Mouse (Mus musculus) layer of hippocampus, postnatal 36 days (tissue): ENCODE results near the gene Cog5. TPM values are rescaled to one million over a fixed set of nuclear protein-coding genes. Genes with fewer than 3 reads are reported as not detected.

Source experiments
- DNase-seq, 2 experiments: peaks; one replicate each; pipeline ENCODE4 v3.0.0; 2022
- total RNA-seq, 2 experiments: library from RNA; stranded (reverse); gene quantifications; 2 replicates each; pipeline ENCODE4 v1.2.3; 2021

Gene Cog5
- total RNA-seq, 2 experiments from 2014 or later: 60.4 to 62.2 TPM

- DNase-seq: no peak
Measured at GRCm38 (mm10) chr12:31984664-31985063, 330.0 kb downstream of the Cog5 start.

GRCm38 (mm10) chr12:31985738-31986137, 331.1 kb downstream of the Cog5 start:
- no peak for DNase-seq

- no peak for DNase-seq
Measured at GRCm38 (mm10) chr12:31986463-31986862, 331.8 kb downstream of the Cog5 start.

Other genes starting within 250 kb of the Cog5 start
- 10 to 100 TPM; 25.3 to 27.6 TPM for gene Cbll1, start 155.3 kb upstream of the Cog5 start, total RNA-seq
- gene Slc26a4, start 94.9 kb upstream of the Cog5 start, total RNA-seq: 10 to 100 TPM; 11.8 to 11.9 TPM
- gene Bcap29, start 20.2 kb upstream of the Cog5 start, total RNA-seq: 10 to 100 TPM; 35.1 to 42.4 TPM
- gene Dus4l, start within 50 bp of the Cog5 start, total RNA-seq: 1 to 10 TPM; 8.1 to 8.6 TPM
- gene Gpr22, start 59.1 kb downstream of the Cog5 start, total RNA-seq: 10 to 100 TPM; 75.5 to 82.0 TPM